Mouse (Mus musculus) neural tube, embryonic 11.5 days (tissue): ENCODE data around the gene Olfr859. TPM values are rescaled to one million over a fixed set of nuclear protein-coding genes. Genes with fewer than 3 reads are reported as not detected.
"Not testable (repeated sequence)": the region's sequence is repeated elsewhere in the genome, so short reads cannot be mapped to it uniquely, and the experiment has no call there.

Experiments used
- ATAC-seq: fragments of 200-750 bp; cut with Nextera tagmentation; 2 replicates; pipeline ENCODE4 v1.8.0; 2017; ENCODE audit warnings: moderate number of reproducible peaks, mild to moderate bottlenecking, moderate TSS enrichment, moderate library complexity; ENCODE audit not compliant: insufficient read depth, low FRiP score, low TSS enrichment
- DNase-seq: peaks from one replicate; pipeline ENCODE4 v3.0.0-alpha.2; 2015; ENCODE audit warnings: low spot score
- H3K27ac ChIP-seq: fragments of 300-500 bp; sonication (generic); 2 replicates; pipeline ENCODE4 v1.5.1; 2014; ENCODE audit warnings: low read depth, mild to moderate bottlenecking, low read length
- H3K27me3 ChIP-seq: fragments of 300-500 bp; sonication (generic); 2 replicates; pipeline ENCODE4 v1.6.1; 2014; ENCODE audit warnings: mild to moderate bottlenecking, low read length, mixed read lengths; ENCODE audit not compliant: control insufficient read depth, insufficient read depth
- H3K36me3 ChIP-seq: fragments of 300-500 bp; sonication (generic); 2 replicates; pipeline ENCODE4 v1.6.1; 2014; ENCODE audit warnings: mild to moderate bottlenecking, low read length, moderate library complexity, mixed read lengths; ENCODE audit not compliant: control insufficient read depth, insufficient read depth
- H3K4me1 ChIP-seq: fragments of 300-500 bp; sonication (generic); 2 replicates; pipeline ENCODE4 v1.6.1; 2014; ENCODE audit warnings: low read length, mixed read lengths; ENCODE audit not compliant: control insufficient read depth, insufficient read depth
- H3K4me2 ChIP-seq: fragments of 300-500 bp; sonication (generic); 2 replicates; pipeline ENCODE4 v1.6.1; 2014; ENCODE audit warnings: low read depth, mild to moderate bottlenecking, moderate library complexity
- H3K4me3 ChIP-seq: fragments of 300-500 bp; sonication (generic); 2 replicates; pipeline ENCODE4 v1.5.1; 2014; ENCODE audit warnings: low read depth, low read length
- H3K9ac ChIP-seq: fragments of 300-500 bp; sonication (generic); 2 replicates; pipeline ENCODE4 v1.6.1; 2014; ENCODE audit warnings: mild to moderate bottlenecking, low read length
- H3K9me3 ChIP-seq: fragments of 300-500 bp; sonication (generic); 2 replicates; pipeline ENCODE4 v1.6.1; 2016; ENCODE audit warnings: low read length; ENCODE audit not compliant: control insufficient read depth
- WGBS: fragments of 180-500 bp; shearing (Covaris S2); extraction: QIAGEN DNeasy Blood & Tissue Kit; methylation state at CpG from one replicate; pipeline ENCODE4 v1.1.7; 2014; 5-methylcytosine and 5-hydroxymethylcytosine counted together
- polyA plus RNA-seq: library from polyadenylated mRNA; unstranded; fragments of >200 nt; fragmentation: Nextera tagmentation; extraction: Ambion mirVana; gene quantifications from 2 replicates; pipeline ENCODE4 v1.2.1, GENCODE M21; 2014

The Olfr859 gene
- not detected in 2 replicates for polyA plus RNA-seq

DNA sequence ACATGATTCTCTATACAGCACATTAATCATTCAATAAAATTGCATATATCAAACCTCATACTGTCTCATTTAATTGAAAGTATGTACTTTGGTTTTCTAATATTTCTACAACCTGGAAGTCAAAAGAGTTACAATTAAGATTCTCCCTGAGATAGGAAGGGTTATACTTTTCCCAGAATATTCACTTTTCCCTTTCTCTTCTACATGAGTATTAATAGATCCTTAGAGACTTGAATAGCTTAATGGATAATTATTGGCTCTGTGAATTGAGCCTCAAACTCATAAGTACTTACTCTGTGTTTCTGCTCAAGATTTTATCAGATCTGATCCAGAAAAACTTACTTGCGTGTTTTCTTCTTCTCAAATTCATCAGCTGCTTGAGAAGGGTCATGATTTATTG, at the start of gene Olfr859:
TSS of gene Olfr859 (plus strand) at position 301 of the 400 bp plus-strand sequence.
- not testable (repeated sequence) for ATAC-seq, H3K4me3 ChIP-seq, DNase-seq, H3K27ac ChIP-seq, H3K36me3 ChIP-seq, H3K4me1 ChIP-seq, H3K9me3 ChIP-seq, H3K9ac ChIP-seq, H3K4me2 ChIP-seq, H3K27me3 ChIP-seq
- 69% methylated on average over 1 of the region's 1 CpGs for WGBS

- Histone ChIP-seq H3K9ac (no peak overlapping the region), H3K27me3 (no peaks in the 10 kb centered on the region), H3K36me3 (no peaks in the 10 kb centered on the region), H3K4me1 (no peaks in the 10 kb centered on the region), H3K4me3 (no peak overlapping the region), H3K27ac (no peak overlapping the region), H3K4me2 (no peak overlapping the region), H3K9me3 (no peaks in the 10 kb centered on the region; the same call in 1 of the 2 replicates)
- ATAC-seq, result no peak
- no peak for DNase-seq
- 88% methylated on average over 14 of the region's 14 CpGs for WGBS
Measured at GRCm38 (mm10) chr9:19769136-19769535, 35.6 kb upstream of the Olfr859 start.

DNA sequence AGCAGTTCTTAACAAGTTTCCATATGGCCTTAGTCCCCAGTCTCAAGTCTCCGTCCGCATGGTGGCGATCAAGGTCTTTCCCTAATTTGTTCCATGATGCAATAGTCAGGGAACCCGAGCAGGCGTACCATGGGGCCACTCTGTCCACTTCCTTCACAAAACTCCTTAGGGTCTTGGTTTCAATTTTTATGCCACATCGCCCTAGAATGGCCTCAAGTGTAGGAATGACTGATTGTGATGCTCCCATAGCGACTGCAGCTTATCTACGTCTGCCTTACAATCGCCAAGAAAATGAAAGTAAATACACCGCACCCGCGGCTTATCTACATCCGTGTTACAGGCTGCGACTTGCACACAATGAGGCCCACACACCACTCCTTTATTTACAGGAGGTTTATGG, 35.0 kb upstream of the Olfr859 start:
- Histone ChIP-seq H3K27ac (no peak overlapping the region), H3K4me2 (no peak overlapping the region), H3K27me3 (no peaks in the 10 kb centered on the region), H3K4me3 (no peak overlapping the region), H3K9me3 (no peaks in the 10 kb centered on the region; the same call in 1 of the 2 replicates), H3K36me3 (no peaks in the 10 kb centered on the region), H3K4me1 (no peaks in the 10 kb centered on the region), H3K9ac (no peak overlapping the region)
- ATAC-seq, result no peak
- no peak for DNase-seq
- 93% methylated on average over 14 of the region's 14 CpGs for WGBS

DNA sequence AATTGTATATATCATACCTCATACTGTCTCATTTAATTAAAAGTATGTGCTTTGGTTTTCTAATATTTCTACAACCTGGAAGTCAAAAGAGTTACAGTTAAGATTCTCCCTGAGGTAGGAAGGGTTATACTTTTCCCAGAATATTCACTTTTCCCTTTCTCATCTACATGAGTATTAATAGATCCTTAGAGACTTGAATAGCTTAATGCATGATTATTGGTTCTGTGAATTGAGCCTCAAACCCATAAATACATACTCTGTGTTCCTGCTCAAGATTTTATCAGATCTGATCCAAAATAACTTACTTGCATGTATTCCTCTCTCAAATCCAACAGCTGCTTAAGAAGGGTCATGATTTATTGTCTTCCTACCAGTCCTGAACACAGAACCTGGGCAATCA, 24.7 kb upstream of the Olfr859 start, which contains the start of gene Olfr58:
TSS of gene Olfr58 (plus strand) at position 301 of the 400 bp plus-strand sequence.
- Histone ChIP-seq H3K36me3 (no peaks in the 10 kb centered on the region), H3K9me3 (no peaks in the 10 kb centered on the region), H3K9ac (no peak within 1 kb of the TSS), H3K27me3 (no peaks in the 10 kb centered on the region), H3K27ac (no peak within 1 kb of the TSS), H3K4me2 (no peak within 1 kb of the TSS), H3K4me1 (no peaks in the 10 kb centered on the region), H3K4me3 (no peak within 1 kb of the TSS)
- DNase-seq (no peak), ATAC-seq (no peak)

GRCm38 (mm10) chr9:19803000-19803399, 1.7 kb upstream of the Olfr859 start:
- H3K27me3 ChIP-seq, result no peaks in the 10 kb centered on the region
- no peak overlapping the region for H3K4me2 ChIP-seq
- H3K9me3 ChIP-seq, result no peaks in the 10 kb centered on the region
- WGBS, result 91% methylated on average over 1 of the region's 1 CpGs
- DNase-seq, result no peak
- no peak overlapping the region for H3K4me3 ChIP-seq
- H3K9ac ChIP-seq, result no peak overlapping the region
- H3K27ac ChIP-seq, result no peak overlapping the region
- ATAC-seq, result no peak
- H3K4me1 ChIP-seq, result no peaks in the 10 kb centered on the region
- H3K36me3 ChIP-seq, result no peaks in the 10 kb centered on the region

DNA sequence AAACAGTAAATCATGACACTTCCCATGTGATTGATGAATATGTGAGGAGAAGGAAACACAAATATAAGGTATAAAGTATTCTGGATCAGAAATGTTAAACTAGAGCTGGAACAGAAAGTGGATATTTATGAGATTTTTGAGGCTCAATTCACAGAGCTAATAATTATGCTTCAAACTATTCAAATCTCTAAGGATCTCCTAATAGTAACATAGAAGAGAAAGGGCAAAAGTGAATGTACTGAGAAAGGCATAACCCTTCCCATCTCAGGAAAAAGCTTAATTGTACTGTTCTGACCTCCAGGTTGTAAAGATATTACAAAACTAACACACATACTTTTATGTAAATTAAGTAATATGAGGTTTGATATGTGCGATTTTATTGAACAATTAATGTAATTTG, 44.9 kb downstream of the Olfr859 start, which contains the start of gene Olfr860:
TSS of gene Olfr860 (minus strand) at position 101 of the 400 bp plus-strand sequence.
- H3K27me3 ChIP-seq, result no peaks in the 10 kb centered on the region
- no peak within 1 kb of the TSS for H3K4me2 ChIP-seq
- H3K4me1 ChIP-seq, result no peaks in the 10 kb centered on the region
- H3K36me3 ChIP-seq, result no peaks in the 10 kb centered on the region
- ATAC-seq (no peak), DNase-seq (no peak)
- no peak within 1 kb of the TSS for H3K4me3 ChIP-seq
- no peak within 1 kb of the TSS for H3K9ac ChIP-seq
- H3K27ac ChIP-seq, result no peak within 1 kb of the TSS
- no peaks in the 10 kb centered on the region for H3K9me3 ChIP-seq
- WGBS, result 82% methylated on average over 1 of the region's 1 CpGs

Other genes with a start within 250 kb of the Olfr859 start
- not detected in 2 replicates for gene Olfr854, start 237.5 kb upstream of the Olfr859 start, polyA plus RNA-seq
- gene Olfr855, start 222.3 kb upstream of the Olfr859 start, polyA plus RNA-seq, result not detected in 2 replicates
- 35.6 and 37.9 TPM in 2 replicates for gene Zfp317, start 182.8 kb upstream of the Olfr859 start, polyA plus RNA-seq
- gene Olfr857, start 95.5 kb upstream of the Olfr859 start, polyA plus RNA-seq, result not detected in 2 replicates
- gene Olfr58, start 24.6 kb upstream of the Olfr859 start, polyA plus RNA-seq, result not detected in 2 replicates
- gene Olfr860, start 44.8 kb downstream of the Olfr859 start, polyA plus RNA-seq, result not detected in 2 replicates
- gene Olfr862, start 83.1 kb downstream of the Olfr859 start, polyA plus RNA-seq, result not detected in 2 replicates
- 0.22 and 0.27 TPM in 2 replicates for gene Olfr77, start 112.0 kb downstream of the Olfr859 start, polyA plus RNA-seq
- not detected in 2 replicates for gene Olfr866, start 223.1 kb downstream of the Olfr859 start, polyA plus RNA-seq